Mouse (Mus musculus) liver, embryonic 14.5 days (tissue): ENCODE measurements around the gene Gm10447. TPM values are rescaled to one million over a fixed set of nuclear protein-coding genes. Genes with fewer than 3 reads are reported as not detected.

ENCODE experiments used
- ATAC-seq: fragments of 200-750 bp; cut with Nextera tagmentation; 2 replicates; pipeline ENCODE4 v1.8.0; 2017; ENCODE audit warnings: moderate number of reproducible peaks, mild to moderate bottlenecking, moderate library complexity; ENCODE audit not compliant: insufficient read depth
- DNase-seq, 3 experiments: peaks; one replicate each; pipeline ENCODE4 v3.0.0-alpha.2; 2012 to 2013; ENCODE audit warnings: low read depth in 3 of 3, low spot score in 3 of 3
- H3K27ac ChIP-seq: fragments of 300-500 bp; sonication (generic); 2 replicates; pipeline ENCODE4 v1.5.1; 2014; ENCODE audit warnings: moderate library complexity, mild to moderate bottlenecking, control low read depth, inconsistent platforms
- H3K27me3 ChIP-seq: fragments of 300-500 bp; sonication (generic); 2 replicates; pipeline ENCODE4 v1.6.1; 2014; ENCODE audit warnings: mild to moderate bottlenecking, low read length, moderate library complexity; ENCODE audit not compliant: control insufficient read depth, insufficient read depth
- H3K36me3 ChIP-seq: fragments of 300-500 bp; sonication (generic); replicated peaks from 2 replicates; pipeline ENCODE4 v1.6.1; 2014; ENCODE audit warnings: low read depth; ENCODE audit not compliant: control insufficient read depth, insufficient read depth
- H3K4me1 ChIP-seq, 2 experiments: fragments of 200-500 bp in 1 of 2; fragments of 300-500 bp in 1 of 2; sonication (generic) in 1 of 2; replicated peaks; 2 replicates each; pipeline ENCODE4 v1.6.1; 2012 to 2014; ENCODE audit warnings: antibody characterized with exemption in 1 of 2, inconsistent platforms in 1 of 2, low read length in 1 of 2; ENCODE audit not compliant: control insufficient read depth in 2 of 2, insufficient read depth in 2 of 2
- H3K4me2 ChIP-seq: fragments of 300-500 bp; sonication (generic); 2 replicates; pipeline ENCODE4 v1.6.1; 2014; ENCODE audit warnings: low read depth, mild to moderate bottlenecking, control low read depth, moderate library complexity
- H3K4me3 ChIP-seq, 2 experiments: fragments of 200-500 bp in 1 of 2; fragments of 300-500 bp in 1 of 2; sonication (generic) in 1 of 2; 2 replicates each; pipeline ENCODE4 v1.5.1; 2012 to 2014; ENCODE audit warnings: low read depth in 2 of 2, low read length in 2 of 2, mild to moderate bottlenecking in 2 of 2, control low read depth in 1 of 2, inconsistent platforms in 1 of 2, moderate library complexity in 1 of 2; ENCODE audit not compliant: insufficient read depth in 1 of 2
- H3K9ac ChIP-seq: fragments of 300-500 bp; sonication (generic); replicated peaks from 2 replicates; pipeline ENCODE4 v1.6.1; 2014; ENCODE audit warnings: mild to moderate bottlenecking, control low read depth, moderate library complexity
- H3K9me3 ChIP-seq: fragments of 300-500 bp; sonication (generic); 2 replicates; pipeline ENCODE4 v1.6.1; 2016; ENCODE audit warnings: low read length, mixed read lengths; ENCODE audit not compliant: control insufficient read depth
- CTCF ChIP-seq: IDR thresholded peaks from 2 replicates; pipeline ENCODE4 v1.5.1; 2016; ENCODE audit warnings: antibody characterized with exemption, low read depth, control low read depth
- EP300 ChIP-seq: IDR thresholded peaks from 2 replicates; pipeline ENCODE4 v1.6.1; 2016; ENCODE audit warnings: antibody characterized with exemption, low read depth
- WGBS: fragments of 180-500 bp; shearing (Covaris S2); extraction: QIAGEN DNeasy Blood & Tissue Kit; methylation state at CpG from one replicate; pipeline ENCODE4 v1.1.7; 2014; ENCODE audit not compliant: insufficient replicate concordance; 5-methylcytosine and 5-hydroxymethylcytosine counted together
- polyA plus RNA-seq, 2 experiments: library from polyadenylated mRNA; depleted of rRNA in 1 of 2; stranded (reverse) in 1 of 2; unstranded in 1 of 2; fragments of >200 nt; fragmentation: Nextera tagmentation in 1 of 2; extraction: Ambion mirVana in 1 of 2; gene quantifications; 2 replicates each; pipeline versions ENCODE4 v1.2.1 to v1.2.3; 2012 to 2014

Gene Gm10447
- polyA plus RNA-seq, 2 experiments = 0.19 TPM; not detected in 1

- no peak for TF ChIP-seq EP300
- peak; percentile 83 for TF ChIP-seq CTCF
- Histone ChIP-seq H3K9ac (no peak overlapping the region), H3K36me3 (no peaks in the 10 kb centered on the region), H3K27me3 (peaks cover 14% of the 10 kb centered on the region), H3K9me3 (no peaks in the 10 kb centered on the region; the same call in 1 of the 2 replicates), H3K4me2 (no peak overlapping the region), H3K27ac (no peak overlapping the region; the same call in 1 of the 2 replicates), H3K4me3 (no peak overlapping the region), H3K4me1 (peaks cover 33 to 35% of the 10 kb centered on the region in 2 experiments)
- ATAC-seq = no peak
- DNase-seq = no peak
- 30% methylated on average over 3 of the region's 3 CpGs for WGBS
These were observed 28.8 kb upstream of the Gm10447 start for GRCm38 (mm10) chr11:53485719-53486118.

GRCm38 (mm10) chr11:53483159-53483891 is 26.4 kb upstream of the Gm10447 start:
- Histone ChIP-seq H3K36me3 (no peaks in the 10 kb centered on the region), H3K9ac (peak overlapping the region; percentile 69), H3K4me1 (peaks cover 39 to 41% of the 10 kb centered on the region in 2 experiments), H3K4me2 (peak overlapping the region; percentile 69), H3K27me3 (peaks cover 29% of the 10 kb centered on the region), H3K9me3 (no peaks in the 10 kb centered on the region), H3K27ac (peak overlapping the region; percentile 98), H3K4me3 (peak overlapping the region; percentile 33 to 37)
- 20% methylated on average over 9 of the region's 9 CpGs for WGBS
- TF ChIP-seq CTCF (no peak), EP300 (peak; percentile 73)
- DNase-seq (peak; percentile 62 to 77 (median 71)), ATAC-seq (peak; percentile 81)

GRCm38 (mm10) chr11:53481088-53481730 is 24.3 kb upstream of the Gm10447 start:
- Histone ChIP-seq H3K4me1 (peaks cover 43 to 46% of the 10 kb centered on the region in 2 experiments), H3K27me3 (peaks cover 34% of the 10 kb centered on the region), H3K4me2 (peak overlapping the region; percentile 72), H3K36me3 (0 out of 2 replicates have a peak, but pooled peaks cover 4% of the 10 kb centered on the region), H3K9ac (peak overlapping the region; percentile 64), H3K27ac (peak overlapping the region; percentile 98), H3K9me3 (no peaks in the 10 kb centered on the region), H3K4me3 (peak overlapping the region; percentile 32 to 92)
- 21% methylated on average over 4 of the region's 4 CpGs for WGBS
- ATAC-seq (peak; percentile 72), DNase-seq (peak; percentile 74 to 83 (median 80))
- TF ChIP-seq CTCF = no peak
- TF ChIP-seq EP300 = peak; percentile 93

- Histone ChIP-seq H3K9ac (peak within 1 kb of the TSS; percentile 75), H3K4me1 (peaks cover 43 to 44% of the 10 kb centered on the region in 2 experiments), H3K27me3 (peaks cover 48% of the 10 kb centered on the region), H3K27ac (peak within 1 kb of the TSS; percentile 98), H3K4me2 (peak within 1 kb of the TSS; percentile 72), H3K9me3 (no peaks in the 10 kb centered on the region), H3K4me3 (peak within 1 kb of the TSS; percentile 66 to 92), H3K36me3 (0 out of 2 replicates have a peak, but pooled peaks cover 4% of the 10 kb centered on the region)
- 3% methylated on average over 40 of the region's 40 CpGs for WGBS
- DNase-seq (peak in 2 of 3 experiments; percentile 57 to 63), ATAC-seq (peak; percentile 62)
- peak; percentile 65 for TF ChIP-seq CTCF
- no peak for TF ChIP-seq EP300
These were observed 22.9 kb upstream of the Gm10447 start, which contains the start of the genes Gm9945 and Sowaha for GRCm38 (mm10) chr11:53479783-53480301. Gene Gm9945, plus strand, starts transcription at chr11:53480166. Gene Sowaha, minus strand, starts transcription at chr11:53480274.
